Mouse (Mus musculus) cerebellum, adult 2 months (tissue): Measurements from ENCODE around the gene Ccm2l. TPM values are rescaled to one million over a fixed set of nuclear protein-coding genes. Genes with fewer than 3 reads are reported as not detected.

Experiments
- DNase-seq, 2 experiments: peaks; one replicate each; pipeline ENCODE4 v3.0.0; 2021
- H3K27ac ChIP-seq: fragments of 200-500 bp; 2 replicates; pipeline ENCODE4 v1.5.1; 2012; ENCODE audit warnings: low read length, control low read depth, inconsistent platforms; ENCODE audit not compliant: insufficient read depth
- H3K27me3 ChIP-seq: fragments of 200-500 bp; 2 replicates; pipeline ENCODE4 v1.6.1; 2012; ENCODE audit warnings: inconsistent platforms, mild to moderate bottlenecking, low read length, moderate library complexity; ENCODE audit not compliant: control insufficient read depth, insufficient read depth
- H3K4me1 ChIP-seq: fragments of 200-500 bp; 2 replicates; pipeline ENCODE4 v1.6.1; 2011; ENCODE audit warnings: low read length; ENCODE audit not compliant: control insufficient read depth, insufficient read depth
- H3K4me3 ChIP-seq: fragments of 200-500 bp; replicated peaks from 2 replicates; pipeline ENCODE3; 2011; ENCODE audit warnings: mild to moderate bottlenecking, low read depth, low read length, control low read depth; ENCODE audit not compliant: insufficient read depth
- CTCF ChIP-seq: fragments of 200-500 bp; IDR thresholded peaks from 2 replicates; pipeline ENCODE4 v1.5.1; 2011; ENCODE audit warnings: low read depth, mild to moderate bottlenecking, control low read depth, low read length, moderate library complexity, borderline replicate concordance; ENCODE audit not compliant: insufficient read depth
- POLR2A ChIP-seq: fragments of 200-500 bp; IDR thresholded peaks from 2 replicates; pipeline ENCODE4 v1.6.1; 2011; ENCODE audit warnings: low read length, control low read depth, borderline replicate concordance; ENCODE audit not compliant: insufficient read depth
- WGBS: fragments of 180-500 bp; shearing (Covaris S2); methylation state at CpG from one replicate; pipeline ENCODE4 v1.1.7; 2018; 5-methylcytosine and 5-hydroxymethylcytosine counted together
- polyA plus RNA-seq: library from polyadenylated mRNA; depleted of rRNA; stranded (reverse); fragments of >200 nt; gene quantifications from 2 replicates; pipeline ENCODE4 v1.2.3, GENCODE M21; 2012

The Ccm2l gene
- polyA plus RNA-seq, 1 experiment, result 11.4 TPM

- Histone ChIP-seq H3K4me1 (peaks cover 20% of the 10 kb centered on the region), H3K4me3 (no peak overlapping the region), H3K27ac (no peak overlapping the region), H3K27me3 (no peaks in the 10 kb centered on the region)
- WGBS, result 77% methylated on average over 4 of the region's 4 CpGs
- TF ChIP-seq CTCF (no peak), POLR2A (no peak)
- DNase-seq, result no peak
Measured at GRCm38 (mm10) chr2:153058365-153058764, 7.4 kb upstream of the Ccm2l start.

- DNase-seq, result no peak
- Histone ChIP-seq H3K27me3 (no peaks in the 10 kb centered on the region), H3K27ac (no peak overlapping the region), H3K4me1 (peaks cover 4% of the 10 kb centered on the region; the same call in 1 of the 2 replicates), H3K4me3 (no peak overlapping the region)
- 85% methylated on average over 7 of the region's 7 CpGs for WGBS
- TF ChIP-seq CTCF, result no peak
- TF ChIP-seq POLR2A, result no peak
Measured at GRCm38 (mm10) chr2:153060216-153060615, 5.5 kb upstream of the Ccm2l start.

GRCm38 (mm10) chr2:153063394-153063793, 2.4 kb upstream of the Ccm2l start:
- TF ChIP-seq CTCF, result no peak
- no peak for TF ChIP-seq POLR2A
- Histone ChIP-seq H3K4me1 (no peaks in the 10 kb centered on the region), H3K4me3 (no peak overlapping the region), H3K27me3 (no peaks in the 10 kb centered on the region), H3K27ac (no peak overlapping the region)
- 69% methylated on average over 3 of the region's 3 CpGs for WGBS
- DNase-seq, result no peak

GRCm38 (mm10) chr2:153064190-153064970, 1.4 kb upstream of the Ccm2l start:
- no peaks in the 10 kb centered on the region for H3K27me3 ChIP-seq
- TF ChIP-seq CTCF, result no peak
- no peak for TF ChIP-seq POLR2A
- H3K4me3 ChIP-seq, result no peak overlapping the region
- WGBS, result 81% methylated on average over 9 of the region's 9 CpGs
- no peak for DNase-seq
- no peak overlapping the region for H3K27ac ChIP-seq
- no peaks in the 10 kb centered on the region for H3K4me1 ChIP-seq

GRCm38 (mm10) chr2:153066991-153067390, 1.2 kb downstream of the Ccm2l start:
- H3K4me3 ChIP-seq, result no peak overlapping the region
- no peak overlapping the region for H3K27ac ChIP-seq
- no peaks in the 10 kb centered on the region for H3K27me3 ChIP-seq
- H3K4me1 ChIP-seq, result peaks cover 5% of the 10 kb centered on the region; the same call in 1 of the 2 replicates
- WGBS, result 76% methylated on average over 6 of the region's 6 CpGs
- no peak for DNase-seq
- no peak for TF ChIP-seq CTCF
- no peak for TF ChIP-seq POLR2A

GRCm38 (mm10) chr2:153070762-153071490, 5.2 kb downstream of the Ccm2l start:
- Histone ChIP-seq H3K27me3 (no peaks in the 10 kb centered on the region), H3K4me1 (peaks cover 5% of the 10 kb centered on the region; the same call in 1 of the 2 replicates), H3K27ac (no peak overlapping the region), H3K4me3 (peak overlapping the region; percentile 25)
- 6% methylated on average over 23 of the region's 23 CpGs for WGBS
- DNase-seq, result peak in 1 of 2 experiments; percentile 58
- no peak for TF ChIP-seq POLR2A
- peak; percentile 84 for TF ChIP-seq CTCF

GRCm38 (mm10) chr2:153071491-153072184, 5.9 kb downstream of the Ccm2l start:
- Histone ChIP-seq H3K4me3 (no peak overlapping the region), H3K27ac (no peak overlapping the region), H3K4me1 (peaks cover 5% of the 10 kb centered on the region; the same call in 1 of the 2 replicates), H3K27me3 (no peaks in the 10 kb centered on the region)
- no peak for TF ChIP-seq POLR2A
- no peak for TF ChIP-seq CTCF
- DNase-seq, result peak; percentile 35 to 46
- 2% methylated on average over 66 of the region's 67 CpGs for WGBS
